8 mouse cellular contexts compared by ENCODE assay signal in genomic region chr2:69722650-69723518, GRCm38 (mm10). TPM values are rescaled to one million over a fixed set of nuclear protein-coding genes. Genes with fewer than 3 reads are reported as not detected.
DNase-seq lines count a peak whose midpoint lies in the region; ATAC-seq and TF ChIP-seq lines count a peak whose summit lies in the region.

No protein-coding gene starts in this region.

- H3K9ac ChIP-seq in embryonic facial prominence, embryonic 15.5 days = peak overlapping the region; percentile 86
- peak overlapping the region; percentile 93 for H3K9ac ChIP-seq in kidney, embryonic 14.5 days (ENCODE audit: low read depth, low read length)
- peak overlapping the region; percentile 91 for H3K9ac ChIP-seq in limb, embryonic 15.5 days

- H3K27me3 ChIP-seq in embryonic facial prominence, embryonic 15.5 days = no peaks in the 10 kb centered on the region
- no peaks in the 10 kb centered on the region for H3K27me3 ChIP-seq in kidney, embryonic 14.5 days (ENCODE audit: control insufficient read depth, insufficient read depth, low read length)
- H3K27me3 ChIP-seq in limb, embryonic 15.5 days = no peaks in the 10 kb centered on the region

- H3K4me1 ChIP-seq in bone marrow, adult 2 months (ENCODE audit: control insufficient read depth, insufficient read depth, low read length) = no peaks in the 10 kb centered on the region; the same call in 1 of the 2 replicates
- peaks cover 7% of the 10 kb centered on the region; the same call in 1 of the 2 replicates for H3K4me1 ChIP-seq in embryonic facial prominence, embryonic 15.5 days
- peaks cover 7% of the 10 kb centered on the region; the same call in 1 of the 2 replicates for H3K4me1 ChIP-seq in kidney, embryonic 14.5 days (ENCODE audit: control insufficient read depth, insufficient read depth, low read length)
- peaks cover 11% of the 10 kb centered on the region for H3K4me1 ChIP-seq in limb, embryonic 15.5 days

- no peaks in the 10 kb centered on the region for H3K9me3 ChIP-seq in embryonic facial prominence, embryonic 15.5 days (replicated peaks)
- no peaks in the 10 kb centered on the region for H3K9me3 ChIP-seq in kidney, embryonic 14.5 days (ENCODE audit: control insufficient read depth, low read length)
- H3K9me3 ChIP-seq in limb, embryonic 15.5 days = no peaks in the 10 kb centered on the region

- no peak for TF ChIP-seq CTCF in bone marrow, adult 2 months (IDR thresholded peaks at IDR 0.05; ENCODE audit: control insufficient read depth, insufficient read depth, low read length)

- DNase-seq in 416B (ENCODE audit: low read depth) = peak; percentile 92
- DNase-seq in heart, adult 9 months (ENCODE audit: low spot score in 2 of 2) = peak; percentile 92 to 95
- DNase-seq in monocyte, adult 2 months (ENCODE audit: low read depth in 1 of 2, low spot score in 2 of 2) = peak; percentile 71 to 81
- DNase-seq in spleen, postnatal 36 days (ENCODE audit: low spot score in 2 of 2) = peak; percentile 85 to 88

- peak; percentile 93 for ATAC-seq in embryonic facial prominence, embryonic 15.5 days (ENCODE audit: insufficient number of reproducible peaks, low FRiP score, low TSS enrichment, low read depth)
- ATAC-seq in kidney, embryonic 14.5 days (ENCODE audit: low FRiP score, low TSS enrichment) = peak; percentile 95
- ATAC-seq in limb, embryonic 15.5 days (ENCODE audit: insufficient number of reproducible peaks, low FRiP score, low TSS enrichment, low read depth) = peak; percentile 91

- no peaks in the 10 kb centered on the region for H3K36me3 ChIP-seq in embryonic facial prominence, embryonic 15.5 days
- H3K36me3 ChIP-seq in kidney, embryonic 14.5 days (ENCODE audit: control insufficient read depth, insufficient read depth, low read length) = no peaks in the 10 kb centered on the region; the same call in 1 of the 2 replicates
- H3K36me3 ChIP-seq in limb, embryonic 15.5 days = no peaks in the 10 kb centered on the region

- H3K4me2 ChIP-seq in embryonic facial prominence, embryonic 15.5 days (replicated peaks) = peak overlapping the region; percentile 64
- H3K4me2 ChIP-seq in kidney, embryonic 14.5 days (replicated peaks; ENCODE audit: low read depth, low read length) = peak overlapping the region; percentile 64
- H3K4me2 ChIP-seq in limb, embryonic 15.5 days = peak overlapping the region; percentile 69

- WGBS in bone marrow, adult 2 months = under 1% methylated on average over 91 of the region's 91 CpGs
- WGBS in embryonic facial prominence, embryonic 15.5 days = under 1% methylated on average over 91 of the region's 91 CpGs
- under 1% methylated on average over 81 of the region's 91 CpGs for WGBS in kidney, embryonic 14.5 days
- under 1% methylated on average over 89 of the region's 91 CpGs for WGBS in limb, embryonic 15.5 days

- H3K4me3 ChIP-seq in bone marrow, adult 2 months (replicated peaks; ENCODE audit: control insufficient read depth, low read depth, low read length) = peak overlapping the region; percentile 72
- peak overlapping the region; percentile 98 for H3K4me3 ChIP-seq in embryonic facial prominence, embryonic 15.5 days (replicated peaks)
- H3K4me3 ChIP-seq in kidney, embryonic 14.5 days (ENCODE audit: low read length) = peak overlapping the region; percentile 82
- peak overlapping the region; percentile 99 for H3K4me3 ChIP-seq in limb, embryonic 15.5 days

- TF ChIP-seq POLR2A in bone marrow, adult 2 months (IDR thresholded peaks at IDR 0.05; ENCODE audit: borderline replicate concordance, control insufficient read depth, low read depth, low read length) = peak; percentile 65; the same call in 1 of the 2 replicates

- peak overlapping the region; percentile 94 for H3K27ac ChIP-seq in bone marrow, adult 2 months (ENCODE audit: control insufficient read depth, insufficient read depth, low read depth, low read length, poor library complexity)
- peak overlapping the region; percentile 94 for H3K27ac ChIP-seq in embryonic facial prominence, embryonic 15.5 days (replicated peaks)
- peak overlapping the region; percentile 84 for H3K27ac ChIP-seq in kidney, embryonic 14.5 days (ENCODE audit: low read depth, low read length)
- peak overlapping the region; percentile 93 for H3K27ac ChIP-seq in limb, embryonic 15.5 days

RNA-seq across cellular contexts. Expression of gene Ppig, which starts 0.5 kb away (rescaled TPM):
- 43.1 and 83.4 TPM in 2 replicates for polyA plus RNA-seq in bone marrow, adult 2 months (2011; ENCODE audit: insufficient read depth, insufficient read length, low replicate concordance, missing spikeins)
- 144 and 145 TPM in 2 replicates for polyA plus RNA-seq in embryonic facial prominence, embryonic 15.5 days (2015; fragmentation: Nextera tagmentation; extraction: Ambion mirVana)
- 151 and 156 TPM in 2 replicates for polyA plus RNA-seq in kidney, embryonic 14.5 days (2014; fragmentation: Nextera tagmentation; extraction: Ambion mirVana)
- 138 and 139 TPM in 2 replicates for polyA plus RNA-seq in limb, embryonic 15.5 days (2015; fragmentation: Nextera tagmentation; extraction: Ambion mirVana)

RNA-seq across cellular contexts. Expression of gene Fastkd1, which starts 9.6 kb away (rescaled TPM):
- polyA plus RNA-seq in bone marrow, adult 2 months (2011; ENCODE audit: insufficient read depth, insufficient read length, low replicate concordance, missing spikeins) = 2.0 and 5.9 TPM in 2 replicates
- 10.5 and 11.6 TPM in 2 replicates for polyA plus RNA-seq in embryonic facial prominence, embryonic 15.5 days (2015; fragmentation: Nextera tagmentation; extraction: Ambion mirVana)
- polyA plus RNA-seq in kidney, embryonic 14.5 days (2014; fragmentation: Nextera tagmentation; extraction: Ambion mirVana) = 10.2 and 18.4 TPM in 2 replicates
- 9.9 and 10.1 TPM in 2 replicates for polyA plus RNA-seq in limb, embryonic 15.5 days (2015; fragmentation: Nextera tagmentation; extraction: Ambion mirVana)

RNA-seq across cellular contexts. Expression of gene Klhl41, which starts 53.0 kb away (rescaled TPM):
- 0.60 TPM in 1 of 2 replicates, not detected in the other for polyA plus RNA-seq in bone marrow, adult 2 months (2011; ENCODE audit: insufficient read depth, insufficient read length, low replicate concordance, missing spikeins)
- 22.4 and 28.7 TPM in 2 replicates for polyA plus RNA-seq in embryonic facial prominence, embryonic 15.5 days (2015; fragmentation: Nextera tagmentation; extraction: Ambion mirVana)
- polyA plus RNA-seq in kidney, embryonic 14.5 days (2014; fragmentation: Nextera tagmentation; extraction: Ambion mirVana) = 0.32 and 0.39 TPM in 2 replicates
- 16.4 and 44.3 TPM in 2 replicates for polyA plus RNA-seq in limb, embryonic 15.5 days (2015; fragmentation: Nextera tagmentation; extraction: Ambion mirVana)

Comparison
In these comparisons a context has a peak if more than half of its experiments do, and no peak if none do; other contexts are left out.
1. Peak in every context shown above with its lines: DNase-seq, ATAC-seq, H3K4me3 ChIP-seq and H3K27ac ChIP-seq.
2. RNA of gene Klhl41, which starts 53.0 kb away (polyA plus RNA-seq): 22.4 to 28.7 TPM in embryonic facial prominence, embryonic 15.5 days and 16.4 to 44.3 TPM in limb, embryonic 15.5 days; 0.60 TPM in bone marrow, adult 2 months and 0.32 to 0.39 TPM in kidney, embryonic 14.5 days; every median in the first group is over 10 times any median in the second.